Mouse (Mus musculus) lung, postnatal 0 days (tissue): ENCODE results near the gene Uchl4. TPM values are rescaled to one million over a fixed set of nuclear protein-coding genes. Genes with fewer than 3 reads are reported as not detected.
"Not testable (repeated sequence)": the region's sequence is repeated elsewhere in the genome, so short reads cannot be mapped to it uniquely, and the experiment has no call there.

Experiments used
- ATAC-seq: fragments of 200-750 bp; cut with Nextera tagmentation; 2 replicates; pipeline ENCODE4 v1.8.0; 2017; ENCODE audit warnings: moderate library complexity
- DNase-seq: peaks from one replicate; pipeline ENCODE4 v3.0.0-alpha.2; 2016; ENCODE audit warnings: low spot score
- H3K27ac ChIP-seq: fragments of 300-500 bp; sonication (generic); 2 replicates; pipeline ENCODE4 v1.5.1; 2014; ENCODE audit warnings: antibody characterized with exemption, mild to moderate bottlenecking, low read length, mixed read lengths
- H3K27me3 ChIP-seq: fragments of 300-500 bp; sonication (generic); replicated peaks from 2 replicates; pipeline ENCODE4 v1.6.1; 2014; ENCODE audit warnings: low read length, mixed read lengths; ENCODE audit not compliant: insufficient read depth
- H3K36me3 ChIP-seq: fragments of 300-500 bp; sonication (generic); 2 replicates; pipeline ENCODE4 v1.6.1; 2014; ENCODE audit warnings: low read length, mixed read lengths; ENCODE audit not compliant: insufficient read depth
- H3K4me1 ChIP-seq: fragments of 300-500 bp; sonication (generic); 2 replicates; pipeline ENCODE4 v1.6.1; 2014; ENCODE audit warnings: antibody characterized with exemption, low read depth, low read length, mixed read lengths; ENCODE audit not compliant: insufficient read depth
- H3K4me2 ChIP-seq: fragments of 300-500 bp; sonication (generic); replicated peaks from 2 replicates; pipeline ENCODE4 v1.6.1; 2014; ENCODE audit warnings: low read depth, mild to moderate bottlenecking, low read length, moderate library complexity, mixed read lengths
- H3K4me3 ChIP-seq: fragments of 300-500 bp; sonication (generic); 2 replicates; pipeline ENCODE4 v1.5.1; 2014; ENCODE audit warnings: low read depth, low read length
- H3K9ac ChIP-seq: fragments of 300-500 bp; sonication (generic); replicated peaks from 2 replicates; pipeline ENCODE4 v1.6.1; 2014; ENCODE audit warnings: low read depth, mild to moderate bottlenecking
- H3K9me3 ChIP-seq: fragments of 300-500 bp; sonication (generic); 2 replicates; pipeline ENCODE4 v1.6.1; 2016; ENCODE audit warnings: low read length, mixed read lengths
- CTCF ChIP-seq: IDR thresholded peaks from 2 replicates; pipeline ENCODE4 v1.5.1; 2016; ENCODE audit warnings: antibody characterized with exemption, mild to moderate bottlenecking
- EP300 ChIP-seq: IDR thresholded peaks from 2 replicates; pipeline ENCODE4 v1.6.1; 2016; ENCODE audit warnings: antibody characterized with exemption, mild to moderate bottlenecking, control low read depth
- WGBS: fragments of 180-500 bp; shearing (Covaris S2); extraction: QIAGEN DNeasy Blood & Tissue Kit; methylation state at CpG from one replicate; pipeline ENCODE4 v1.1.7; 2014; 5-methylcytosine and 5-hydroxymethylcytosine counted together
- polyA plus RNA-seq: library from polyadenylated mRNA; unstranded; fragments of >200 nt; fragmentation: Nextera tagmentation; extraction: Ambion mirVana; gene quantifications from 2 replicates; pipeline ENCODE4 v1.2.1, GENCODE M21; 2015

Gene Uchl4
- 1.0 and 1.1 TPM in 2 replicates for polyA plus RNA-seq

DNA sequence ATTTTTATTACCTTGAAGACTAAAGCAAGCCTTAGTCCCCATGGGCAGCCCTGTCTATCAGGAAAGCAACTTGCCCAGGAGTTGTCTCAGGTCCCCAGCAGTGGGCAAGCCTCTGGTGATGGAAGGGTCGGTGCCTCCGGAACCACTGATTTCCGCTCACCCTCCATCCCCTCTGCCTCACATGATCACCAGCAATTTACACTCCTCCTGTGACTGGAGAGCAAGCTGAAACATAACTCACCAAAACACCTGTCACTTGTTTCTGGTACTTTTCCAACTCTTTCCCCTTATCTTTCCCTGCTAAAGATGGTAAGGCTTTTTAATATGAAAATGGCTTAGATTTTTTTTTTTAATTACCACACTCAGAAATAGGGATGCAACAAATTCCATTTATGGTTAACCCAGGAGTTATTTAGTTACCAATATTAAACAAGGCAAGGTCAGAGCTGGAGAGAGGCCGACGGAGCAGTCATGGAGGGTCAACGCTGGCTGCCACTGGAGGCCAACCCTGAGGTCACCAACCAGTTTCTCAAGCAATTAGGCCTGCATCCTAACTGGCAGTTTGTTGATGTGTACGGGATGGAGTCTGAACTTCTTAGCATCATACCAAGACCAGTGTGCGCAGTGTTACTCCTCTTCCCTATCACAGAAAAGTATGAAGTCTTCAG lies at the start of gene Uchl4:
Gene Uchl4 (plus strand): TSS at position 434 of the 668 bp plus-strand sequence.
- no peak for ATAC-seq
- H3K9me3 ChIP-seq = no peaks in the 10 kb centered on the region
- no peak for DNase-seq
- H3K9ac ChIP-seq = no peak within 1 kb of the TSS
- H3K4me2 ChIP-seq = no peak within 1 kb of the TSS
- 87% methylated on average over 8 of the region's 8 CpGs for WGBS
- H3K27ac ChIP-seq = peak within 1 kb of the TSS; percentile 43; the same call in 1 of the 2 replicates
- no peak for TF ChIP-seq CTCF
- no peak for TF ChIP-seq EP300
- no peaks in the 10 kb centered on the region for H3K36me3 ChIP-seq
- H3K27me3 ChIP-seq = no peaks in the 10 kb centered on the region
- H3K4me3 ChIP-seq = no peak within 1 kb of the TSS
- H3K4me1 ChIP-seq = peaks cover 13% of the 10 kb centered on the region; the same call in 1 of the 2 replicates

DNA sequence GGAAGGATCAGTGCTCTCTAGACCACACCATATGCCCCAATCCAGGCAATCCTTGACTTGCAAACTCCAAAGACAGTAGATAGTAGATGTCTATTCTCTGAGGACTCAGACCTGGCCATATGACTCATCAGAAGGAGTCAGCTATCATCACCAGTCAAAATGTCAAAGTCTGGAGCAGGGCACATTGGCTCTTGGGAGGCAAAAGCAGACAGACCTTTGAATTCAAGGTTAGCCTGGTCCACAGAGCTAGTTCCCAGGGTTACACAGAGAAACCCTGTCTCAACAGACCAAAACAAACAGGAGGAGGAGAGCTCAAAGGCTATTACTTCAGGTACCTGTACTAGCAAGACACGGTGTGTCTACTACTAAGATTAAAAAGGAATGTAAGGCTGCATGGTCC lies 41.1 kb upstream of the Uchl4 start:
- no peak for DNase-seq
- TF ChIP-seq CTCF (no peak), EP300 (no peak)
- WGBS = 93% methylated on average over 1 of the region's 1 CpGs
- no peak overlapping the region for H3K4me3 ChIP-seq
- no peak overlapping the region for H3K27ac ChIP-seq
- ATAC-seq = no peak
- no peaks in the 10 kb centered on the region for H3K27me3 ChIP-seq
- H3K9ac ChIP-seq = no peak overlapping the region
- no peaks in the 10 kb centered on the region for H3K4me1 ChIP-seq
- no peak overlapping the region for H3K4me2 ChIP-seq
- peaks cover 20% of the 10 kb centered on the region; the same call in 1 of the 2 replicates for H3K36me3 ChIP-seq
- H3K9me3 ChIP-seq = no peaks in the 10 kb centered on the region

DNA sequence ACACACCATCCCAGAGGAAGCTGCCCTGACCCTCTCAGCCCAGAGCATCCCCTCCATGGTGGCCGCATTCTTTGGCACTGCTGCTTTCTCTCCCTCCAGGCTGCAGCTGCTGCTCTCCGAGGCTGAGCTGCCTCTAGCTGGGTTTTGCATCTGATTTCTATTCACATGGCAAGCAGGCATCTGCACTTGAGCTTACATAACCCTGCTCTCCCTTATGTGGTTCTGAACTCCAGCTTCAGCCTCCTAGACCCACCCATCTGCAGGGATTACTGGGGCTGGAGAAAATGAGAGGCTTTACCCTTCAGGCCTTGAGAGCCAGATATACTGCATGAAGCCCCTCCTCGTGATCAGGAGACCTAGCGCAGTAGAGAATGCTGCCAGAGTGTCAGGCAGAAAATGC lies 39.4 kb upstream of the Uchl4 start:
- H3K9ac ChIP-seq = no peak overlapping the region
- no peaks in the 10 kb centered on the region for H3K9me3 ChIP-seq
- peaks cover 20% of the 10 kb centered on the region; the same call in 1 of the 2 replicates for H3K36me3 ChIP-seq
- H3K4me3 ChIP-seq = no peak overlapping the region
- H3K4me2 ChIP-seq = no peak overlapping the region
- no peak overlapping the region for H3K27ac ChIP-seq
- H3K4me1 ChIP-seq = no peaks in the 10 kb centered on the region
- ATAC-seq (no peak), DNase-seq (no peak)
- WGBS = 71% methylated on average over 4 of the region's 4 CpGs
- no peaks in the 10 kb centered on the region for H3K27me3 ChIP-seq
- TF ChIP-seq CTCF = no peak
- TF ChIP-seq EP300 = no peak

DNA sequence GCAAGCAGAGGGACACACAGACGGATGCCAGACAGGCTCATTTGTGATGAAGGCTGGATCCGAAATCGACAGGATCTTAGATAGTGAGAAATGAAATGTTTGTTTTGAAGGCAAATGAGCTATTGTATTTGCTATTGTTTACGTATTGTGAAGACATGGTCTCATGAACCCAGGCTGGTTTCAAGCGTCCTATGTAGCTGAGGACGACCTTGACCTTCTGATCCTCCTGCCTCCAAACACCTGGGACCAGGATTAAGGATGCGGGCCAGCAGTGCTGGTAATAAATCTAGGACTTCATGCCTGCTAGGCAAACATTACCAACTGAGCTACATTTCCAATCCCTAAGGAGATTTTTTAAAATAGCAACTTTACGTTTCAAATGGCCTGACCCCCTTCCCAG lies 37.5 kb upstream of the Uchl4 start:
- H3K4me1 ChIP-seq = peaks cover 4% of the 10 kb centered on the region; the same call in 1 of the 2 replicates
- no peak overlapping the region for H3K9ac ChIP-seq
- DNase-seq (no peak), ATAC-seq (no peak)
- no peaks in the 10 kb centered on the region for H3K27me3 ChIP-seq
- TF ChIP-seq EP300 (no peak), CTCF (no peak)
- peaks cover 5% of the 10 kb centered on the region; the same call in 1 of the 2 replicates for H3K36me3 ChIP-seq
- no peak overlapping the region for H3K4me3 ChIP-seq
- no peak overlapping the region for H3K4me2 ChIP-seq
- WGBS = 89% methylated on average over 8 of the region's 8 CpGs
- no peak overlapping the region for H3K27ac ChIP-seq
- H3K9me3 ChIP-seq = no peaks in the 10 kb centered on the region

DNA sequence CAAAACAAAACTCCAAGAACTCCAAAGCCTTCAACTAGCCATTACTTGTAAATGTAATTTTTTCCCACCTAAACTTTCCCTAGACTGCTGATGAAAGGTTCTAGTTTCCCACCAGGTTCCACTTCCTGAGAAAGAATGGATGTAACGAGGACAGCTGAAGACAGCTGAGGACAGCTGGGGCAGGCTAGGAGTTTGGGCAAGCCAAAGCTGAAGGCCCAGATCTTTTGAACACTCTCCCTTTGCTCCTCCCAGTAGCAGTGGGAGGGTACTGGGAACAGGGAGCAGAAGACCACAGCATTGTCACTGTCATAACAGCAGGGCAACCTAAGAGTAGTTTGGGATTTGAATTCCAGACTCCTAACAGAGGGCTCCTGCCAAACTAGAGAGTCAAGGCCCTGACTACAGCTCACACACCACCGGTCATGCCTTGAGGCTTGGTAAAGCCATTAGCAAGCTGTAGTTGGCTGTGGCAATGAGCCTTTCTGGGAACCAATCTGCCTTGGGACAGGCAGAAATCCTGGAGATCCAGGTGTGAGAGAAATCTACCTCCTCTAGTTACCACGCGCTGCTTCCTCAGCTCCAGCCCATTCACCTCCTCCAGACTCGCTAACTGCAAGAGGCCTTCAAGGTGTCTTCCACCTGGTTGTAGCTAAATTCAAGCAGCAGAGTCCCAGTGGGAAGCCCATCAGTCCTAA lies 36.8 kb upstream of the Uchl4 start:
- H3K27ac ChIP-seq = no peak overlapping the region
- H3K36me3 ChIP-seq = peaks cover 5% of the 10 kb centered on the region; the same call in 1 of the 2 replicates
- peaks cover 7% of the 10 kb centered on the region; the same call in 1 of the 2 replicates for H3K4me1 ChIP-seq
- H3K4me3 ChIP-seq = no peak overlapping the region
- no peak overlapping the region for H3K9ac ChIP-seq
- ATAC-seq (no peak), DNase-seq (no peak)
- H3K27me3 ChIP-seq = no peaks in the 10 kb centered on the region
- no peaks in the 10 kb centered on the region for H3K9me3 ChIP-seq
- H3K4me2 ChIP-seq = no peak overlapping the region
- WGBS = 96% methylated on average over 5 of the region's 5 CpGs
- TF ChIP-seq CTCF (no peak), EP300 (no peak)

DNA sequence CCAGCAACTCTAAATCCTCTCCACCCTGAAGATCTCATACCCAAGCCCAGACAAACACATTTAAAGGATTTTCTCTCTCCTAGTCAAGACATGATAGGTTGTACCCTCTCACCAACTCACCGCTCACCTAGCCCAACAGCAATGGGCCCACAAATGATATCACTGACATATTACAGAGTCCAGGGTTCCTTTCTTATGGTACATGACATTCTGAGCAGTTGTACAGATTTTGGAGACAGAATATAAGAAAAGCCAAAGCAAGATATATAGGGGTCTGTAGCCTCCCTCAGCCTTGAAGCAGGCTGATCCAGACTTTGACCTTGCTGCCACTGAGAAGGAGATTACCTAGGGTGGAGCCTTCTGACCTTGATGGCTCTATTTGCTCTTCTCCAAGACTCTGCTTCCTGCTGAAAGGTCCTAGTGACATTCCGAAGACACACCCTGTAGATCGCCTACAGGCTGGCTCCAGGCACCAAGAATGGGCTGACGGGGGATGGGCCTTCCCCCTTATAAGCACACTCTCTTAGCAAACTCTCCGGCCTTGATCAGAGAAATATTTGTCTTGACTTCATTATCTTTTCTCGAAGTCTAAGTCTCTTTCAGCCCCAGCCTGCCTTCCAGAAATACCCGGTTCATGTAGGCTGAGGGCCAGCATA lies 36.1 kb upstream of the Uchl4 start:
- 70% methylated on average over 7 of the region's 7 CpGs for WGBS
- not testable (repeated sequence) for ATAC-seq, H3K36me3 ChIP-seq, H3K9me3 ChIP-seq, H3K4me2 ChIP-seq, H3K27ac ChIP-seq, H3K4me1 ChIP-seq, H3K4me3 ChIP-seq, H3K9ac ChIP-seq, DNase-seq, H3K27me3 ChIP-seq
